Mouse (Mus musculus) frontal cortex, postnatal 25 days (tissue): ENCODE data around the gene Npat.

ENCODE experiments used
- DNase-seq, 2 experiments: peaks; one replicate each; pipeline ENCODE4 v3.0.0; 2022; ENCODE audit warnings: low spot score in 2 of 2

Npat gene

GRCm38 (mm10) chr9:53536558-53537320 is at the start of gene Npat, which contains the start of gene Atm:
Gene Npat (plus strand): TSS chr9:53537047.
Gene Atm (minus strand): TSS chr9:53536740.
- DNase-seq, result peak; percentile 97 to 99

- DNase-seq, result no peak
These were observed 28.8 kb upstream of the Npat start for GRCm38 (mm10) chr9:53508053-53508452.

- DNase-seq, result no peak
These were observed 22.8 kb upstream of the Npat start for GRCm38 (mm10) chr9:53514091-53514490.

- DNase-seq, result no peak
These were observed 19.4 kb upstream of the Npat start for GRCm38 (mm10) chr9:53517373-53518009.

- DNase-seq, result no peak
These were observed 1.2 kb upstream of the Npat start for GRCm38 (mm10) chr9:53535416-53536320.

- DNase-seq, result peak in 1 of 2 experiments; percentile 3
These were observed 604 bp downstream of the Npat start for GRCm38 (mm10) chr9:53537336-53537965.

GRCm38 (mm10) chr9:53570662-53571061 is 33.8 kb downstream of the Npat start:
- no peak for DNase-seq

- DNase-seq, result no peak
These were observed 35.9 kb downstream of the Npat start for GRCm38 (mm10) chr9:53572516-53573307.

- DNase-seq, result no peak
These were observed 38.9 kb downstream of the Npat start for GRCm38 (mm10) chr9:53575721-53576120.

GRCm38 (mm10) chr9:53581870-53582269 is 45.0 kb downstream of the Npat start:
- DNase-seq, result no peak

- DNase-seq, result peak; percentile 38 to 51
These were observed 57.9 kb downstream of the Npat start for GRCm38 (mm10) chr9:53594764-53595163.

GRCm38 (mm10) chr9:53596971-53597600 is 60.2 kb downstream of the Npat start:
- DNase-seq, result no peak

GRCm38 (mm10) chr9:53598631-53599030 is 61.8 kb downstream of the Npat start:
- DNase-seq, result no peak

GRCm38 (mm10) chr9:53601541-53601940 is 64.7 kb downstream of the Npat start:
- DNase-seq, result no peak

- DNase-seq, result no peak
These were observed 66.5 kb downstream of the Npat start for GRCm38 (mm10) chr9:53603384-53603783.

- DNase-seq, result no peak
These were observed 67.0 kb downstream of the Npat start for GRCm38 (mm10) chr9:53603849-53604248.

- no peak for DNase-seq
These were observed 68.1 kb downstream of the Npat start for GRCm38 (mm10) chr9:53604954-53605353.

GRCm38 (mm10) chr9:53607192-53607591 is 70.3 kb downstream of the Npat start:
- DNase-seq, result no peak

GRCm38 (mm10) chr9:53607816-53608215 is 71.0 kb downstream of the Npat start:
- DNase-seq, result no peak

- DNase-seq, result no peak
These were observed 72.6 kb downstream of the Npat start for GRCm38 (mm10) chr9:53609306-53609967.
